Mouse (Mus musculus) bone marrow, adult 2 months (tissue): ENCODE measurements around the gene Marc1.

ENCODE experiments used
- CTCF ChIP-seq: fragments of 200-500 bp; IDR thresholded peaks from 2 replicates; pipeline ENCODE4 v1.5.1; 2011; ENCODE audit warnings: low read length, control low read depth; ENCODE audit not compliant: control insufficient read depth, insufficient read depth
- POLR2A ChIP-seq: fragments of 200-500 bp; IDR thresholded peaks from 2 replicates; pipeline ENCODE4 v1.6.1; 2011; ENCODE audit warnings: low read depth, mild to moderate bottlenecking, control low read depth, low read length, borderline replicate concordance; ENCODE audit not compliant: control insufficient read depth

- TF ChIP-seq CTCF (no peak), POLR2A (no peak)
Observed at GRCm38 (mm10) chr1:184829897-184830296, 18.8 kb upstream of the Marc1 start.
